Mouse (Mus musculus) bone marrow macrophage, adult 2 months (primary cell): ENCODE measurements around the gene Cdv3.

ENCODE experiments used
- CTCF ChIP-seq: IDR thresholded peaks from 2 replicates; pipeline ENCODE4 v1.5.1; 2012; ENCODE audit warnings: low read depth, mild to moderate bottlenecking, low read length, moderate library complexity
- POLR2A ChIP-seq: IDR thresholded peaks from 2 replicates; pipeline ENCODE4 v1.6.1; 2012; ENCODE audit warnings: mild to moderate bottlenecking, low read depth, low read length, borderline replicate concordance

DNA sequence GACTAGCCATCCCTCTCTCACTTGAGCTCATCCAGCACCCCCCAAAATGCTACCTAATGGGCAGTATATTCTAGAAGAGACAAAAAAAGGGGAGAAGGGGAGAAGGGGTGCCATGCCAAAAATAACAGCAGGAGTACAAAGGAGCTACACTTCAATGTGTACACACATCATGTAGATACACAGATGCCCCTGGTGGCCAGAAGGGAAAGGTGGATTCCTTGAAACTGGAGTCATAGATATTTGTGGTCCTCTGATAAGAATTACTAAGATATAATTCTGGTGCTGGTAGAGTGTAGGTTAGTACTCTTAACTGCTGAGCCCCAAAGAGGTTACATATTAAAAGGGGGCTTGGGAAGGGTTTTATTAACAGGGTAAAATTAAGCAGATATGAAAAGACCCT is 7.7 kb downstream of the Cdv3 start:
- TF ChIP-seq POLR2A, result no peak
- TF ChIP-seq CTCF, result no peak
